Mouse (Mus musculus) lung, postnatal 0 days (tissue): ENCODE results near the gene Slc35b2.

ENCODE experiments used
- CTCF ChIP-seq: IDR thresholded peaks from 2 replicates; pipeline ENCODE4 v1.5.1; 2016; ENCODE audit warnings: antibody characterized with exemption, mild to moderate bottlenecking
- EP300 ChIP-seq: IDR thresholded peaks from 2 replicates; pipeline ENCODE4 v1.6.1; 2016; ENCODE audit warnings: antibody characterized with exemption, mild to moderate bottlenecking, control low read depth

DNA sequence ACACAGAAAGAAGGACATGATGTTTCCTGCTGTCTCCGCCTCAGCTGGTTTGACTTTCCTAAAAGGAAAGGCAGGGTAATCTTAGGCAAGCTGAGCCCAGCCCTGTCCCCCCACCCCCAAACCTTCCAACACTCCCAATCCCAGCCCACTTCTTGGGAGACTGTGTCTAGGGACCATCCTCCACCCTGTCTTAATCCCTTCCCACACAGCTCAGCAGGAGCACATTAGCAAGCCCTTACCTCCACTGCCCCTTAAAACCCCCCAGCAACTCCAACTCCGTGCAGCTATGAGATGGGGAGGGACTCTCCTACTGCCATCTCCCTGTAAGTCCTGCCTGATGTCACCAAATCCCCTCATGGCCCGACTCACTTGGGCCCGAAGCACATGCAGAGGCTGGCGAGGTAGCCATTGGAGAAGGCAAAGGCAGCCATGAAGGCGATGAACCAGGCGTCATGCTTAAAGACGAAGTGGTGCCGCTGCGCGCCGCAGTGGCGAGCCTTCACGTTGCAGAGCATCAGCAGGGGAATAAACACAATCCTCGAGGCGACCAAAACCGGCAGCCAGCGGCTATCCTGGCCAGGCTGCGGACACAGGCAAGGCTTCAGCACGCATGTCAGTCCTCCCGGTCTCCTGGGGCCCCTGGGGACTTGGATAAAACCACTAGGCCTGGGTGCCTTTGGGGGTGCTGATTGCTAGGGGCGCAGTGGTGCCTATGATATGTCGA, 22.2 kb downstream of the Slc35b2 start:
- 0 out of 2 replicates have a peak, but pooled peaks have one; percentile 21 for TF ChIP-seq EP300
- no peak for TF ChIP-seq CTCF
